Mouse (Mus musculus): ENCODE measurements at regions not wholly inside any gene's neighbourhood (a gene's known extent, or its start where the extent isn't known, plus 50 kb on each side); places are given as distances from the start of the nearest gene placed in this dataset.
A peak's percentile ranks its signal among the peaks of the same experiment; 100 is the strongest.

DNA sequence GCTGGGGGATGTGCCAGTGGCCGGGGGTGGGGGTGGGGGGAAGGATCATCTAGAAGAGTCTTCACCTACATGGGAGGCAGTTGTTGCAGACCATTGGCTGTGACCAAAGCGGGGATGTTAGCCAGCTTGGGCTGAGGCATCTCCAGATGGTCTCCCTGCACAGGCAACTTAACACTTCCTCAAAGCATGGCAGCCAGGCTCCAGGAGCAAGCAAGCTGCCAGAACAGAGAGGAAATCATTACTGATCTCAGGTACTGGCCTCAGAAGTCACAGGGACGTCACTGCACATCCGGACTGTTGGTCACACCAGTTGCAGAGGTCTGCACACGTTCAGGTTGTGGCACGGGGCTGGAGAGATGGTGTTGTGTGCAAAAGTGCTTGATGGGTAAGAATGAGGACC is 321.1 kb upstream of the Tbx3 start:
- intact Hi-C loops (cut with DNase I), result no loop called here
- H3K4me1 ChIP-seq (ENCODE audit: control insufficient read depth, insufficient read depth, low read length), result no peaks in the 10 kb centered on the region
- no peak overlapping the region for H3K4me3 ChIP-seq
- no peak overlapping the region for H3K27ac ChIP-seq
- no peaks in the 10 kb centered on the region for H3K36me3 ChIP-seq (ENCODE audit: control insufficient read depth, insufficient read depth, low read length)
- TF ChIP-seq POLR2A (IDR thresholded peaks at IDR 0.05; ENCODE audit: insufficient read depth, low read depth, low read length) (no peak), EP300 (IDR thresholded peaks at IDR 0.05; ENCODE audit: insufficient read depth, low read depth, low read length) (no peak), CTCF (IDR thresholded peaks at IDR 0.05) (no peak)
- H3K79me2 ChIP-seq (replicated peaks; ENCODE audit: control insufficient read depth, insufficient read depth, low read length), result no peaks in the 10 kb centered on the region
- DNase-seq, result no peak
- no peaks in the 10 kb centered on the region for H3K27me3 ChIP-seq (ENCODE audit: control insufficient read depth, insufficient read depth, low read length)
- no peak overlapping the region for H3K9ac ChIP-seq (ENCODE audit: low read depth, low read length)
- 67% methylated on average over 6 of the region's 6 CpGs for WGBS

DNA sequence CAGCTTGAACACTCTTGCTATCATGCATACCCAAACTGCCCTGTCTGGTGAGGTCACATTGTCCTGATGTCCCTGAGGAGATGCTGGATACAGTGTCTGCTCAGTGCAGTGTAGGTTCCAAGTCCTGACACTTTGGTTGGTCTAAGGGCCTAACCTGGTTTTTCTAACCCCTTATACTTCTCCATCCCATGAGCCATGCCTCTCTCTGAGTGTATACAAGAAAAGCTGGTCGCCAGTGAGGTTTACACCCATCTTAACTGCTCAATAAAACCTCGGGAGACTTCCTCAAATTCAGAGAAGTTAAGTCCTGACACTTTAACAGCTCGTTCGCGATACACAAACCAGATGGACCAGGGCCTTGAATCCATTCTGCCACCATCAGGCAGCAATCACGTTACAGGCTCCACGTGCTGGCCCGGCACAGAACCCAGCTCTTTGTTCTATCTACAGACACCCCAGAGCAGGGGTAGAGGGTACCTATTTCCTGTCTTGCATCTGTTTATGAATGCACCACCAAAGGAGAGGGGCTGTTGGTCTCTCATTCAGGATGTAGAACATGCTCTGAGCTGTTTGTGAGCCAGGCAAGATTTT is 320.0 kb upstream of the Tbx3 start:
- no peaks in the 10 kb centered on the region for H3K36me3 ChIP-seq (ENCODE audit: control insufficient read depth, insufficient read depth, low read length)
- H3K4me1 ChIP-seq (ENCODE audit: control insufficient read depth, insufficient read depth, low read length), result no peaks in the 10 kb centered on the region
- peak in 1 of 2 experiments; percentile 4 for DNase-seq
- intact Hi-C loops (cut with DNase I), result no loop called here
- no peak overlapping the region for H3K27ac ChIP-seq
- TF ChIP-seq CTCF (IDR thresholded peaks at IDR 0.05), result no peak
- no peak overlapping the region for H3K4me3 ChIP-seq
- H3K27me3 ChIP-seq (ENCODE audit: control insufficient read depth, insufficient read depth, low read length), result no peaks in the 10 kb centered on the region
- H3K79me2 ChIP-seq (replicated peaks; ENCODE audit: control insufficient read depth, insufficient read depth, low read length), result no peaks in the 10 kb centered on the region
- WGBS, result 51% methylated on average over 8 of the region's 8 CpGs
- no peak overlapping the region for H3K9ac ChIP-seq (ENCODE audit: low read depth, low read length)

DNA sequence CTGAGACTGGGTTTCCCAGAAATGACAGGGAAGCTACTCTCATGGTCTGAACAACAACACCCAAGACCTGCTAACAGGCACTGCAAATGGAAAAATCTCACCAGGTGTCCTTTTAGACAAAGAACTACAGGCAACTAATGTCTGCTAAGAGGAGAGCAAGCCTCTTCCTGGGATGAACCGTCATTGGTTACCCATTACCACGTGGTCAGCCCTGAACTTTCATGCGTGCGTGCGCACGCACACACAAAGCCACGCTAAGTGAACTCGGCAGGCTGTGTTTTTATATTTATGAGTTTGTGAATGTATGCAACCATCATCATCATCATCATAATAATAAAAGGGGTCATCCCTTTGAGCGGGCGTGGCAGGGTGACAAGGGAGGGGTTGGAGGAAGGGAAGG is 315.0 kb upstream of the Tbx3 start:
- intact Hi-C loops (cut with DNase I), result no loop called here
- H3K36me3 ChIP-seq (ENCODE audit: control insufficient read depth, insufficient read depth, low read length), result no peaks in the 10 kb centered on the region
- H3K9ac ChIP-seq (ENCODE audit: low read depth, low read length), result no peak overlapping the region
- TF ChIP-seq CTCF (IDR thresholded peaks at IDR 0.05), result no peak
- TF ChIP-seq EP300 (IDR thresholded peaks at IDR 0.05; ENCODE audit: insufficient read depth, low read depth, low read length), result no peak
- TF ChIP-seq POLR2A (IDR thresholded peaks at IDR 0.05; ENCODE audit: insufficient read depth, low read depth, low read length), result no peak
- no peaks in the 10 kb centered on the region for H3K79me2 ChIP-seq (replicated peaks; ENCODE audit: control insufficient read depth, insufficient read depth, low read length)
- 91% methylated on average over 10 of the region's 10 CpGs for WGBS
- H3K4me1 ChIP-seq (ENCODE audit: control insufficient read depth, insufficient read depth, low read length), result no peaks in the 10 kb centered on the region
- H3K4me3 ChIP-seq, result no peak overlapping the region
- no peak overlapping the region for H3K27ac ChIP-seq
- no peak for DNase-seq
- no peaks in the 10 kb centered on the region for H3K27me3 ChIP-seq (ENCODE audit: control insufficient read depth, insufficient read depth, low read length)

DNA sequence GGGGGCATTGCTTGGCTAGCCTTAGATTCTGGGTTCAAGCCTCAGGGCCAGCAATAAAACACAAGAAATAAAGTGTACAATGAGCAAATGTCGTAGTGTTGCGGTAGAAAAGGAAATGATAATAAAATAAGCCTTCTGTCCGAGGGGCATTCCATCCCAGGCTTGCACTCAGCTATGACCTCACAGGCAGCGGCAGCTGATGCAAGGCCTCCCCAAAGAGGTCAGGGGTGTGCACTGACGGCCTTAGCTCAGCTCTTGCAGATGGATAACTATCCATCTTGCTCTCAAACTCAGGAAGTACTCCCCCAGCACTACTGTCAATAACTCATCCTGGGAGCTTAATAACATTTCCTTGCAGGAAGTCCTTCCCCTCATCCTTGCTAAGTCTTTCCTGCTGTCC is 314.4 kb upstream of the Tbx3 start:
- WGBS, result 44% methylated on average over 5 of the region's 5 CpGs
- intact Hi-C loops (cut with DNase I), result no loop called here
- no peak for TF ChIP-seq EP300 (IDR thresholded peaks at IDR 0.05; ENCODE audit: insufficient read depth, low read depth, low read length)
- TF ChIP-seq CTCF (IDR thresholded peaks at IDR 0.05), result no peak
- TF ChIP-seq POLR2A (IDR thresholded peaks at IDR 0.05; ENCODE audit: insufficient read depth, low read depth, low read length), result no peak

DNA sequence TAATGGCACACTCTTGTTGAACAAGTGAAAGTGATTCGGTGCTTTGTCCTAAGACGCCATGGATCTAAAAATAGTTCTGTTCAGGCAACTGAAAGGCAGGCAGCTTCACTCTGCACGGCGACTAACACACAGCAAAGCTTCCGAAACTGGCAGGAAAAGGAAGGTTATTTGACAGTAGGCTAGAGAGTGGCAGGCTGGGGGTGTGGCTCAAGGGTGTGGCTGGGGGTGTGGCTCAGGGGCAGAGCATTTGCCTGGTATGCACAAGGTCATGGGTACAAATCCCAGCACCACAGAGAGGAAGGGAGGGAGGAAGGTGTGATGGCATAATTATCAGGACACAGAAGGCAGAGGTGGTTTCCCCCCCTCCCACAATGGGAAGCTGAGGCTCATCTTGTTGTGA is 310.8 kb upstream of the Tbx3 start:
- H3K27me3 ChIP-seq (ENCODE audit: control insufficient read depth, insufficient read depth, low read length), result no peaks in the 10 kb centered on the region
- H3K4me1 ChIP-seq (ENCODE audit: control insufficient read depth, insufficient read depth, low read length), result no peaks in the 10 kb centered on the region
- H3K27ac ChIP-seq, result no peak overlapping the region
- WGBS, result 4% methylated on average over 5 of the region's 5 CpGs
- H3K9ac ChIP-seq (ENCODE audit: low read depth, low read length), result no peak overlapping the region
- no peak for TF ChIP-seq CTCF (IDR thresholded peaks at IDR 0.05)
- no peak for TF ChIP-seq POLR2A (IDR thresholded peaks at IDR 0.05; ENCODE audit: insufficient read depth, low read depth, low read length)
- TF ChIP-seq EP300 (IDR thresholded peaks at IDR 0.05; ENCODE audit: insufficient read depth, low read depth, low read length), result no peak
- intact Hi-C loops (cut with DNase I), result no loop called here
- H3K79me2 ChIP-seq (replicated peaks; ENCODE audit: control insufficient read depth, insufficient read depth, low read length), result no peaks in the 10 kb centered on the region
- DNase-seq, result no peak
- H3K36me3 ChIP-seq (ENCODE audit: control insufficient read depth, insufficient read depth, low read length), result no peaks in the 10 kb centered on the region
- H3K4me3 ChIP-seq, result no peak overlapping the region

More for the DNA sequence above, 314.4 kb upstream of the Tbx3 start:
- Histone ChIP-seq H3K79me2 (replicated peaks; ENCODE audit: control insufficient read depth, insufficient read depth, low read length) (no peaks in the 10 kb centered on the region), H3K36me3 (ENCODE audit: control insufficient read depth, insufficient read depth, low read length) (no peaks in the 10 kb centered on the region), H3K9ac (ENCODE audit: low read depth, low read length) (no peak overlapping the region), H3K27me3 (ENCODE audit: control insufficient read depth, insufficient read depth, low read length) (no peaks in the 10 kb centered on the region), H3K27ac (no peak overlapping the region), H3K4me1 (ENCODE audit: control insufficient read depth, insufficient read depth, low read length) (no peaks in the 10 kb centered on the region), H3K4me3 (no peak overlapping the region)
- DNase-seq, result peak in 1 of 2 experiments; percentile 11

DNA sequence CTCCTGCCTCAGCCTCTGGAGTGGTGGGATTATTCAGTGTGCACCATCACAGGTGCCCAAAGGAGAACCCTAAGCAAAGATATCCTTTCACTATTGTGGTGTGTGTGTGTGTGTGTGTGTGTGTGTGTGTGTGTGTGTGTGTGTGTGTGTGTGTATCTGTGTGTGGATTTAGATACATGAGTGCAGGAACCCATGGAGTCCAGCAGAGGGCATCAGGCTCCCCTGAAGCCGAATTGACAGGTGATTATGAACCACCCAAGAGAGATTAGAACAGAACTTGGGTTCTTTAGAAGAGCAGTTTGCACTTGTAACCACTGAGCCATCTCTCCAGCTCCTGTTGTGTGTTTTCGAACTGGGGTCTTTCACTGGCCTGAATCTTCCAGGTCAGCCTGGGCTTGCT is 310.1 kb upstream of the Tbx3 start:
- Histone ChIP-seq H3K27me3 (ENCODE audit: control insufficient read depth, insufficient read depth, low read length) (no peaks in the 10 kb centered on the region), H3K4me1 (ENCODE audit: control insufficient read depth, insufficient read depth, low read length) (no peaks in the 10 kb centered on the region), H3K4me3 (no peak overlapping the region), H3K36me3 (ENCODE audit: control insufficient read depth, insufficient read depth, low read length) (no peaks in the 10 kb centered on the region), H3K27ac (no peak overlapping the region), H3K9ac (ENCODE audit: low read depth, low read length) (no peak overlapping the region), H3K79me2 (replicated peaks; ENCODE audit: control insufficient read depth, insufficient read depth, low read length) (no peaks in the 10 kb centered on the region)
- no peak for TF ChIP-seq POLR2A (IDR thresholded peaks at IDR 0.05; ENCODE audit: insufficient read depth, low read depth, low read length)
- TF ChIP-seq CTCF (IDR thresholded peaks at IDR 0.05), result no peak
- no peak for TF ChIP-seq EP300 (IDR thresholded peaks at IDR 0.05; ENCODE audit: insufficient read depth, low read depth, low read length)
- WGBS, result 100% methylated on average over 2 of the region's 2 CpGs
- DNase-seq, result no peak
- intact Hi-C loops (cut with DNase I), result no loop called here

Data from heart, adult 2 months (tissue).